Mouse (Mus musculus): ENCODE data around the gene Pisd. TPM values are rescaled to one million over a fixed set of nuclear protein-coding genes. Genes with fewer than 3 reads are reported as not detected.
"Not testable (repeated sequence)": the region's sequence is repeated elsewhere in the genome, so short reads cannot be mapped to it uniquely, and the experiment has no call there.

Gene Pisd
- polyA plus RNA-seq, 1 experiment from 2014 or later = 67.2 TPM

- 96% methylated on average over 8 of the region's 8 CpGs for WGBS
- Histone ChIP-seq H3K27me3 (ENCODE audit: control insufficient read depth, insufficient read depth, low read length) (no peaks in the 10 kb centered on the region), H3K9ac (ENCODE audit: low read depth, low read length) (no peak overlapping the region), H3K4me1 (replicated peaks; ENCODE audit: control insufficient read depth, insufficient read depth, low read length) (no peaks in the 10 kb centered on the region), H3K27ac (ENCODE audit: low read depth, low read length) (no peak overlapping the region), H3K4me3 (ENCODE audit: low read depth, low read length) (no peak overlapping the region), H3K4me2 (replicated peaks; ENCODE audit: low read depth, low read length) (no peak overlapping the region), H3K36me3 (ENCODE audit: control insufficient read depth, insufficient read depth, low read length) (no peaks in the 10 kb centered on the region), H3K9me3 (ENCODE audit: control insufficient read depth, low read length) (no peaks in the 10 kb centered on the region)
- ATAC-seq (ENCODE audit: low FRiP score) (no peak), DNase-seq (ENCODE audit: low spot score) (no peak)
Observed at GRCm38 (mm10) chr5:32756141-32756540, 29.3 kb downstream of the Pisd start.

- DNase-seq (ENCODE audit: low spot score) (no peak), ATAC-seq (ENCODE audit: low FRiP score) (no peak)
- Histone ChIP-seq H3K36me3 (ENCODE audit: control insufficient read depth, insufficient read depth, low read length) (no peaks in the 10 kb centered on the region), H3K4me3 (ENCODE audit: low read depth, low read length) (no peak overlapping the region), H3K4me2 (replicated peaks; ENCODE audit: low read depth, low read length) (no peak overlapping the region), H3K27me3 (ENCODE audit: control insufficient read depth, insufficient read depth, low read length) (no peaks in the 10 kb centered on the region), H3K27ac (ENCODE audit: low read depth, low read length) (no peak overlapping the region), H3K9ac (ENCODE audit: low read depth, low read length) (no peak overlapping the region), H3K9me3 (ENCODE audit: control insufficient read depth, low read length) (no peaks in the 10 kb centered on the region), H3K4me1 (replicated peaks; ENCODE audit: control insufficient read depth, insufficient read depth, low read length) (no peaks in the 10 kb centered on the region; the same call in 1 of the 2 replicates)
- 56% methylated on average over 2 of the region's 2 CpGs for WGBS
Observed at GRCm38 (mm10) chr5:32751736-32752135, 33.7 kb downstream of the Pisd start.

- DNase-seq (ENCODE audit: low spot score) = no peak
- no peak overlapping the region for H3K27ac ChIP-seq (ENCODE audit: low read depth, low read length)
Observed at GRCm38 (mm10) chr5:32748936-32749335, 36.5 kb downstream of the Pisd start.

DNA sequence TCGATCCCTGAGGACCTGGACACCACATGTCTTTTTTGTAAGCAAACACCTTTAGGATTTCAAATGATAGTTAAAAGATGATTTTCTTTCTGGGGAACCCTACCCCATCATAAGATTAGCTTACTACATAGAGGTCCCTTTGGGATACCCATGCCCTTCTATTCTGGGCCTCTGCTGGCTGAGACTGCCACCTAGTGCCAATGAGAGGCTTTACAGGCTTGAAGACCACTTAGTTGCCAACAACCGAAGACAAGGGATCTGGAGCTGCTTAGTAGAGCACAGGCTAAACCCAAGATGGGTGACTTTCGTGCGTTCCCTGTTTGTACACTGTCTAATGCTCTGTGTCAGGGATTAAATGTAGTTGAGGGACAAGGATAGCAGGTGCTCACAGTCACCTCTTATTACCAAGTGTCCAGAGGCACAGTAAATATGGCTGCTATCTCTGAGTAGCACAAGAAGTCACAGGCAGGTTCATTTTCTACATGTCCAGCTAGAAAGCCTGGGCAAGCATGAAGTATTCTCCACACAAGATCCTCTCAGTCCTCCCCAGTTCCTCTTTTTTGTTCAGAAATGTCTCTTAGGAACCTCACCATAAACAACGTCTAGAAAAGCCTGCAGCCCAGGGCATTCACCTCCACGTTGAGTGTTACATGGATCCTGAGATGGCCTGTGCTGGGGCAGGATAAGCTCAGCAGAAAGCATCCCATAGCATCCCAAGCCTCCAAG is 37.6 kb downstream of the Pisd start:
- Histone ChIP-seq H3K4me2 (replicated peaks; ENCODE audit: low read depth, low read length) (no peak overlapping the region), H3K27ac (ENCODE audit: low read depth, low read length) (no peak overlapping the region), H3K9me3 (ENCODE audit: control insufficient read depth, low read length) (no peaks in the 10 kb centered on the region), H3K36me3 (ENCODE audit: control insufficient read depth, insufficient read depth, low read length) (no peaks in the 10 kb centered on the region), H3K9ac (ENCODE audit: low read depth, low read length) (no peak overlapping the region), H3K27me3 (ENCODE audit: control insufficient read depth, insufficient read depth, low read length) (no peaks in the 10 kb centered on the region), H3K4me3 (ENCODE audit: low read depth, low read length) (no peak overlapping the region), H3K4me1 (replicated peaks; ENCODE audit: control insufficient read depth, insufficient read depth, low read length) (no peaks in the 10 kb centered on the region; the same call in 1 of the 2 replicates)
- DNase-seq (ENCODE audit: low spot score) = peak; percentile 69
- ATAC-seq (ENCODE audit: low FRiP score) = no peak
- 64% methylated on average over 6 of the region's 6 CpGs for WGBS

More at GRCm38 (mm10) chr5:32748936-32749335, 36.5 kb downstream of the Pisd start:
- ATAC-seq (ENCODE audit: low FRiP score) = no peak
- no peaks in the 10 kb centered on the region for H3K36me3 ChIP-seq (ENCODE audit: control insufficient read depth, insufficient read depth, low read length)
- no peak overlapping the region for H3K9ac ChIP-seq (ENCODE audit: low read depth, low read length)
- no peaks in the 10 kb centered on the region; the same call in 1 of the 2 replicates for H3K4me1 ChIP-seq (replicated peaks; ENCODE audit: control insufficient read depth, insufficient read depth, low read length)
- no peak overlapping the region for H3K4me2 ChIP-seq (replicated peaks; ENCODE audit: low read depth, low read length)
- no peaks in the 10 kb centered on the region for H3K9me3 ChIP-seq (ENCODE audit: control insufficient read depth, low read length)
- no peak overlapping the region for H3K4me3 ChIP-seq (ENCODE audit: low read depth, low read length)
- WGBS = 92% methylated on average over 6 of the region's 6 CpGs
- H3K27me3 ChIP-seq (ENCODE audit: control insufficient read depth, insufficient read depth, low read length) = no peaks in the 10 kb centered on the region

GRCm38 (mm10) chr5:32745705-32746655 is 39.5 kb downstream of the Pisd start:
- no peaks in the 10 kb centered on the region for H3K9me3 ChIP-seq (ENCODE audit: control insufficient read depth, low read length)
- ATAC-seq (ENCODE audit: low FRiP score) (peak; percentile 64), DNase-seq (ENCODE audit: low spot score) (peak; percentile 46)
- peak overlapping the region; percentile 22 for H3K4me2 ChIP-seq (replicated peaks; ENCODE audit: low read depth, low read length)
- no peaks in the 10 kb centered on the region for H3K36me3 ChIP-seq (ENCODE audit: control insufficient read depth, insufficient read depth, low read length)
- no peak overlapping the region; the same call in 1 of the 2 replicates for H3K27ac ChIP-seq (ENCODE audit: low read depth, low read length)
- H3K4me3 ChIP-seq (ENCODE audit: low read depth, low read length) = peak overlapping the region; percentile 17
- no peaks in the 10 kb centered on the region; the same call in 1 of the 2 replicates for H3K4me1 ChIP-seq (replicated peaks; ENCODE audit: control insufficient read depth, insufficient read depth, low read length)
- 6% methylated on average over 10 of the region's 10 CpGs for WGBS
- H3K9ac ChIP-seq (ENCODE audit: low read depth, low read length) = no peak overlapping the region
- no peaks in the 10 kb centered on the region for H3K27me3 ChIP-seq (ENCODE audit: control insufficient read depth, insufficient read depth, low read length)

DNA sequence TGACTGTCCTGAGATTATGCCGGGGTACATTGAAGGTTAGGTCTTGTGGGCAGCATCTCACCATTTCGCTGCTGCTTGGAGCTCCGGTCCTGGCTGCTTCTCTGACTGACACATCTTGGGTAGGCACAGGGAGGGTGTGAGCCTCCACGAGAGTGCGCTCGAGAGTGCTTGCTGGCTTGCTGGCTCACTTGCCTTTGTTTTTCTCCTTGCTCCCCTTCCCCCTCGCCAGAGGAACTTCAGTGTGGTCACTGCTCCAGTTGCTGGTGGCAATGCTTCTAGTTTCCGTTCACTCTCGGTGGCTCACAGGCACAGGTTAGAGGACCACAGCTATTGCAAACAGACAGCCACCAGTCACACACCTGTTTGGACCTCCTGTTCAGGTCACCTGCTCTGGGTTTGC is 43.3 kb downstream of the Pisd start:
- peak; percentile 34 for DNase-seq (ENCODE audit: low spot score)
- H3K4me2 ChIP-seq (replicated peaks; ENCODE audit: low read depth, low read length) = no peak overlapping the region
- no peak for ATAC-seq (ENCODE audit: low FRiP score)

DNA sequence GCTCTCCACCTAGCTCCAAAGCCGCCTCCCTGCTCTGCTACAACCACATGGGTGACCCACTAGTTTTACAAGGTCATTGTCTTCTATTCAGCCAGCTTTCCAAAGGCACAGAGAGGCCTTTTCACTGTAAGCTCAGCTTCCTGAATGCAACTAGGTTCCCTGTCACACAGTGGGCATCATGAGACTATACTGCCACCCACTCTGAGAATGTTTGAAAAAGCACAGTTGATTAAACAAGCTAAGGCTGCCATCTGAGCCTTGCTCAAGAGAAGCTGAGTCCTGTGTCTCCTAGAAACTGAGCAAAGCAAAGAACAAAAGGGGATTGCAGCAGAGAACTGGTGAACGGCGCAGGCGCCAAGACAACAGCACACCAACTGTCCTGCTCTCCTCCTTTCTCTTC is 44.1 kb downstream of the Pisd start:
- peak; percentile 28; the same call in 1 of the 2 replicates for ATAC-seq (ENCODE audit: low FRiP score)

More for the DNA sequence above, 43.3 kb downstream of the Pisd start:
- no peak overlapping the region for H3K4me3 ChIP-seq (ENCODE audit: low read depth, low read length)
- 55% methylated on average over 9 of the region's 9 CpGs for WGBS
- no peak overlapping the region; the same call in 1 of the 2 replicates for H3K27ac ChIP-seq (ENCODE audit: low read depth, low read length)
- no peak overlapping the region for H3K9ac ChIP-seq (ENCODE audit: low read depth, low read length)
- H3K36me3 ChIP-seq (ENCODE audit: control insufficient read depth, insufficient read depth, low read length) = no peaks in the 10 kb centered on the region
- H3K4me1 ChIP-seq (replicated peaks; ENCODE audit: control insufficient read depth, insufficient read depth, low read length) = no peaks in the 10 kb centered on the region; the same call in 1 of the 2 replicates
- H3K9me3 ChIP-seq (ENCODE audit: control insufficient read depth, low read length) = no peaks in the 10 kb centered on the region
- H3K27me3 ChIP-seq (ENCODE audit: control insufficient read depth, insufficient read depth, low read length) = no peaks in the 10 kb centered on the region

DNA sequence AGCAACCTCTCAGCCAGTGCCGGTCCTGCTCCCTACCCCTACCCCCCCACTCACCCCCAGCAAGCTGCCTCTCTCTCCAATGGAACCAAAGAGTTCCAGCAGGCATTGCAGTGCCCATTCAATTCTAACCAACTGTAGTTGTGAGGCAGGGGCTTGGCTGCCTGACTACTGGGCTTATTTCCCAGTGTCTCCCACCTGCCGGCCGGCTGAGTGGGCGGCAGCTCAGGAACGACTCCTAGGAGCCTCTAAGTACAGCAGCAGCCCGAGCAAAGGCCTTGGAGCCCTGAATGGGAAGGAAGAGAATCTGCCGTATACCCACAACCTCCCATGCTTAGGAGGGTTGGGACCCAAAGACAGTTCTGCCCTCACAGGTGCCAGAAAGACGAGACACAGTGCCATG is 44.6 kb downstream of the Pisd start:
- not testable (repeated sequence) for H3K27me3 ChIP-seq (ENCODE audit: control insufficient read depth, insufficient read depth, low read length); DNase-seq (ENCODE audit: low spot score); H3K27ac ChIP-seq (ENCODE audit: low read depth, low read length); H3K9ac ChIP-seq (ENCODE audit: low read depth, low read length); H3K36me3 ChIP-seq (ENCODE audit: control insufficient read depth, insufficient read depth, low read length); ATAC-seq (ENCODE audit: low FRiP score); H3K4me2 ChIP-seq (replicated peaks; ENCODE audit: low read depth, low read length); H3K4me1 ChIP-seq (replicated peaks; ENCODE audit: control insufficient read depth, insufficient read depth, low read length); H3K4me3 ChIP-seq (ENCODE audit: low read depth, low read length); H3K9me3 ChIP-seq (ENCODE audit: control insufficient read depth, low read length)
- WGBS = 91% methylated on average over 8 of the region's 8 CpGs

More for the DNA sequence above, 44.1 kb downstream of the Pisd start:
- WGBS = 77% methylated on average over 4 of the region's 4 CpGs
- H3K4me1 ChIP-seq (replicated peaks; ENCODE audit: control insufficient read depth, insufficient read depth, low read length); H3K36me3 ChIP-seq (ENCODE audit: control insufficient read depth, insufficient read depth, low read length); DNase-seq (ENCODE audit: low spot score); H3K27me3 ChIP-seq (ENCODE audit: control insufficient read depth, insufficient read depth, low read length); H3K9me3 ChIP-seq (ENCODE audit: control insufficient read depth, low read length); H3K9ac ChIP-seq (ENCODE audit: low read depth, low read length); H3K4me2 ChIP-seq (replicated peaks; ENCODE audit: low read depth, low read length); H3K4me3 ChIP-seq (ENCODE audit: low read depth, low read length): not testable (repeated sequence)
- peak overlapping the region; percentile 60; the same call in 1 of the 2 replicates for H3K27ac ChIP-seq (ENCODE audit: low read depth, low read length)
